Mouse (Mus musculus): Measurements from ENCODE around the gene Ms4a7. TPM values are rescaled to one million over a fixed set of nuclear protein-coding genes. Genes with fewer than 3 reads are reported as not detected.
"Not testable (repeated sequence)": the region's sequence is repeated elsewhere in the genome, so short reads cannot be mapped to it uniquely, and the experiment has no call there.

Gene Ms4a7
- 1.4 TPM in 1 of 2 replicates, not detected in the other for total RNA-seq (2021)
- long read RNA-seq: 0 reads

DNA sequence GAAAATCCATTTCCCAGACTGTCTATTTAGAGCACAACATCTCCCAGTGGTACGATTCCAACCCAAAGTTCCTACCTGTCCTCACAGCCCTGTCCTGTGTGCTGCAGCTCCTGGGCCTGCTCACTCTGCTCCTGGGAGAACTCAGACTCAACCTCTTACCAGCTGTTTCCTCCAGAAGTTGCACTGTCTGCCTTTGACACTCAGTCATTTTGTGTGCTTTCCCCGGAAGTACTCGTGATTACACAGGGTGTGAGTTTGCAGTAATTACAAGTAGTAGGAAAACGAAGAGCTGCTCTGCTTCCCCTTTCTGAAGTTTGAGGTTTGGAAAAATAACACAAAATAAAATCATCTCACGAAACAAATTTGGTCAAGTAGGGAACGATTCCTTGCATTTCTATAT, at the start of gene Ms4a7:
TSS of gene Ms4a7 (minus strand) at position 215 of the 400 bp plus-strand sequence.
- DNase-seq: no peak

DNA sequence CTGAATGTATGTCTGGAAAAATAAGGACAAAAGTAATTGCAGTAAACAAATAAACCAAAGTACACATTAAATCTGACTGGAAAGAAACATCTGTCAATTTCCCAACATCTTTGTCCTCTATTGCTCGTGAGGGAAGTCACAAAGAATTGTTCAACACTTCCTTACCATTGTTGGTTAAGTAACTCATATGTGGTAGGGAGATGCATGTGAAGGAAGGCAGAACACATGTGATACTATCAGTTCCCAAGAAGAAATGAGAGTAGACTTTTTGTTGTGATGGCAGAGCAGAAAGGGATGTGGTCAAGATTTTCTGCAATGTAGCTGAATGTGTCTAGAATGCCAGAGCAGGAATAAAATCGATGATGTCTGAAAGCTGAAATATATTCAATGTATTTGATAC, 40.5 kb upstream of the Ms4a7 start:
- no peak for DNase-seq

DNA sequence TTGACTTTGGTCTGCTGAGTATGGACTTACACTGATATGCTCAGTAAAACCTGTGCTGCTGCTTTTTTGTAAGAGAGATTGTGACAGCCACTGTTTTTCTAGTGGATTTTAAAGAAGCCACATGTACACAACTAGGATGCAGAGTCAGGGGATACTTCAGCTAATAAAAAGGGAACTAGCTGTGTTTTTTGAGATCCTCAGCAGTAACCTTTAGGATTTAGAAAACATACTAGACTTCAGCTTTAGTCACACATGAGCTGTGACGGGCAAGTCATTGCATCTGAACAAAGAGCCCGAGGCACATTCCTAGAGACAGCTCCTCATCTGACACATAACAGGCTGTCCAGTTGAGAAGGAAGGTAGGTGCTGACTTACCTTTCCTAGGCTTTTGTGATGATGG, 39.3 kb upstream of the Ms4a7 start, which contains the start of gene Ms4a4a:
TSS of gene Ms4a4a (plus strand) at position 251 of the 400 bp plus-strand sequence.
- DNase-seq: no peak

GRCm38 (mm10) chr19:11371181-11371580, 35.2 kb upstream of the Ms4a7 start:
- DNase-seq: no peak

DNA sequence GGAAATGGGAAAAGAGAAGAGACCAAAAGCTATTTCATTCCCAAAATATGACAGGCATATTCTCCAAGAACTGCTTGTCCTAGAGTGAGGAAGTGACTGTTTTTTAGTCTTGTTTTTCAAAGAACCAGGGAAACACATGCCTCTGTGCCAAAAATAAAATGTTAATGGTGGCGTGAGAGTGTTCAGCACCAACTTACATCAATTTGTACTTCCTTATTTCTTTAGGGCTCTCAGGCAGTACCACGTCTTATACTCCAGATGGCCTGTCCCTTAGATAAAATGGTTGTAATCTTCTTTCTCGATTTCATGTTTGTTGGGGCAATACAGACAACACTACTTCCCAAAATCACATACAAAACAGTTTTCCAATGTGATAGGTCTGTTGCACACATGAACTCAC, 32.4 kb upstream of the Ms4a7 start:
- no peak for DNase-seq

DNA sequence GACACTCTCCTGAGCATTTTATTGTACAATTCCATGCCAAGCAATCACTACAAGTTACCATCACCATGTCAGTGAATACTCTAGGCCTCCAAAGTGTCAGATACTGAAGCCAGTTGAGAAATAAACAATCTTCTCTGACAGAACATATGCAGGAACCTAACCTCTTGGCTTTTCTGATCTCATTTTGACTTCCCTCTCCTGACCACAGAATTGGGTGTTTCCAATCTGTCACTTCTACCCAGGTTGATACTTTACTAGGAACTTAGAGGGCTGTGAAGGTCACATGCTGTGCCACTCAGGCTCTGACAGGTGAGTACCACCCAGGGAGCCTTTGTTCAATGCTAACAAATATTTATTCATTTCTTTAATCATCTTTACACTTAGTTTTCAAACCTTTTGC, 26.1 kb upstream of the Ms4a7 start:
- no peak for DNase-seq

DNA sequence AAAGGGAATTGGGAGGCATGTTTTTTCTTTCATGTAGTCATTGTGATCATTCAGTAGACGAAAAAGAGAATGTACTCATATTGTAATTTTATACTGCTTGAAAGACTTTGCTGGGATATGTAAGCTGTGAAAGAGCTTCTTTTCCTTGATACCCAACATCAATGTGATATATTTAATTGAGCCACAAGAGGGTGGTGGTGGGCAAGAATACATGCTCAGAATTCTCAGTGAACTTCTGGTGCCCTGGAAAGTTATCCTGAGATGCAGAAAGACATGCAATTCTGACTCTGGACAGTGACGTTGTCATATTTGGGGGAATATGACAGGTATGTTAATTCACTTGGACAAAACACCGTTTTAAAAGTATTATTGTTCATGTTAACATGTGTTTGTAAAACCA, 24.2 kb upstream of the Ms4a7 start:
- DNase-seq: no peak

GRCm38 (mm10) chr19:11355730-11356129, 19.8 kb upstream of the Ms4a7 start:
- DNase-seq: no peak

DNA sequence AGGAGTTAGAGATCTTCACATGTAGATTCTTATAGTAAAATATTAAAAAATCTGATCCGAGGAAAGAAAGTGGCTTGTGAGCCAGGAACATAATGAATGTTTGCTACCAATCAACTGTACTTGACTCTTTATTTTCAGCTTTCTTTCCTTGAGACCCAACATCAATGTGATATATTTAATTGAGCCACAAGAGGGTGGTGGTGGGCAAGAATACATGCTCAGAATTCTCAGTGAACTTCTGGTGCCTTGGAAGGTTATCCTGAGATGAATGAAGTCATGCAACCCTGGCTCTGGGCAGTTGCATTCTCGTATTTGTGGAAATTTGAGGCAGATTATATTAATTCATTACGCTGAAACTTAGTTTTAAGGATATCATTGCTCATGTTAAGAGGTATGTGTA, 15.9 kb upstream of the Ms4a7 start:
- no peak for DNase-seq

DNA sequence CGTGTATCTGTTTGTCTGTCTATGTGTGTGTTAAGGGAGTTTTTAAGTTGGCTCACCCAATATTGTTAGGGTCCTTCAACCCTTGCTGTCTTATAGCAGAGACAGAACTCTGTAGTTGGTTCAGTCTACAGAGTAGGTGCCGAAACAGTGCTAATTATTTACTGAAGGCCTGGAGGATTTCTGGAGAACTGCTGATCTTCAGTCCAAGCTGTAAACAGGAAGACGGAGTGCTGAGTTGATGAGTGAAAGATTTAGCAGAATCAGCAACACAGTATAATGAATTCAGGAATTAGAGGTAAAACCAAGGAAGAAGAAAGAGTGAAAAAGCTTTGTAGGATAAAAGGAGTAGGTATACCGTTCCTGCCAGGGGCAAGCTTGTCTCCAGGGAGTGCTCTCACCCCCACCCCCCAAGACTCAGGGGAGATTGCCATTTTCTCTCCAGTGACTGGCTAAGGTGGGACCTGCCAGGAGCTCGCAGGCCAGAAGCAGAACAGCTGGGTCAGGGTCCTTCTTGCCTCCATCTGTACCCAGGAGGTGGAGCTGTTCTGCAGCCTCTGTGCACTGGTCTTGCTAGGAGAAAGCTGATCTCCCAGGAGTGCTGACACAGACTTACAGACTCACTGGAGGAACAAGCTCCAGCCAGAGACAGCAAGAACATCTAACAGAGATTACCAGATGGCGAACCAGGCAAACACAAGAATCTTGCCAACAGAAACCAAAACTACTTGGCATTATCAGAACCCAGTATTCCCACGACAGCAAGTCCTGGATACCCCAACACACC, 13.9 kb upstream of the Ms4a7 start:
- DNase-seq: no peak

DNA sequence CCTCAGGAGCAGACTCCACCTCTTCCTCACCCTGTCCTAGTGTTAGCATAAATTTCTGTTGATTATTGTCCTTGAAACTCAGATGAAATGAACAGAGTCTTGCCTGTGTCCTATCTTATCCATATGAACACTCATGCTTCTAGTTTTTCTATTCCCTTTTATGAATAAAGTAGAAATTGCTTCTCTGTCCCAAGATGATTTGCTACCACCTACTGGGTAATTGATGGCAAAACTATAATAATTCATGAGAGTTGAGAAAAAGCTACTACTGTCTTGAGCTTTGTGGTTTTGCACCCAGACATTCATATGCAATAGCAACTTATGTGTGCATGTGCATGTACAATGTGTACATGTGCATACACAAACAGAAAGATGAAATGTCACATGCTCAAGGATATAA, 8.0 kb upstream of the Ms4a7 start:
- DNase-seq: no peak

GRCm38 (mm10) chr19:11343147-11343546, 7.2 kb upstream of the Ms4a7 start:
- DNase-seq: no peak

GRCm38 (mm10) chr19:11321123-11321522, 14.8 kb downstream of the Ms4a7 start:
- no peak for DNase-seq

GRCm38 (mm10) chr19:11316786-11317185, 19.2 kb downstream of the Ms4a7 start:
- no peak for DNase-seq

- no peak for DNase-seq
Observed at GRCm38 (mm10) chr19:11314354-11314753, 21.6 kb downstream of the Ms4a7 start, which contains the start of gene Ms4a14. Gene Ms4a14, minus strand, starts transcription at chr19:11314454.

DNA sequence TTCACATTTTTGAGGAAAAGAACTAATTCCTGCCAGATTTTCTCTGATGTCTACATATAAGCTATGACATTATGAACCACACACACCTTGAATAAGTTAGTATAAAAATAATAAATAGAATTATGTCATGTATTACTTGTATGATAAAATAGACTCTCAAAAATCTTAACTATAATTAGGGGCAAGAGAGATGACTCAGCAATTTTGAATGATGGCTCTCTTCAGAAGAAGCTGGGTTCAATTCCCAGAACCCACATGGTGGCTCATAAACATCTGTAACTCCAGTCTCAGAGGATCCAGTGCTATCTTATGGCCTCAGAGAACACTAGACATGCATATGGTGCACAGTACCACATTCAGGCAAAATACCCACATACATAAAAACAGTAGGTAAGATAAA, 27.1 kb downstream of the Ms4a7 start:
- no peak for DNase-seq

- not testable (repeated sequence) for DNase-seq
Observed at GRCm38 (mm10) chr19:11299529-11299928, 36.4 kb downstream of the Ms4a7 start.

GRCm38 (mm10) chr19:11298939-11299338, 37.0 kb downstream of the Ms4a7 start:
- no peak for DNase-seq

GRCm38 (mm10) chr19:11293616-11294015, 42.3 kb downstream of the Ms4a7 start:
- DNase-seq: not testable (repeated sequence)

DNA sequence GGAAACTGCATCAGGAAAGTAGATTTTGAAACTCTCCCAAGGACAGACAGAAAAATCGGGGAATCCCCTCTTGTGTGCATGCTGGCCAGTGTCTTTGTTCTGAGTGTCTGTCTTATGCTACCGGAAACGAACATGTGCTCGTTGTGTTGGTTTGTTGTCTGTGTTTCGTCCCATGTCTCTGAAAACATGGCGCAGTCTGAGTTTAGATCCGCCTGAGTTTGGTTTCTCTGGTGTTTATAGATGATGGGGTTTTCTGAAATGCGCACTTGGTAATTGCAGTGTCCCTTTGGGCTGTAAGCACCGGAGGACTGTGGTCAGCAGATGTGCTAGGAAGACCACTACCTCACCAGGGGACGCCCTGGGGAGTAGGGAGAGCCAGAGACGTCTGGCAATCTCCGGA, 43.0 kb downstream of the Ms4a7 start:
- no peak for DNase-seq

DNA sequence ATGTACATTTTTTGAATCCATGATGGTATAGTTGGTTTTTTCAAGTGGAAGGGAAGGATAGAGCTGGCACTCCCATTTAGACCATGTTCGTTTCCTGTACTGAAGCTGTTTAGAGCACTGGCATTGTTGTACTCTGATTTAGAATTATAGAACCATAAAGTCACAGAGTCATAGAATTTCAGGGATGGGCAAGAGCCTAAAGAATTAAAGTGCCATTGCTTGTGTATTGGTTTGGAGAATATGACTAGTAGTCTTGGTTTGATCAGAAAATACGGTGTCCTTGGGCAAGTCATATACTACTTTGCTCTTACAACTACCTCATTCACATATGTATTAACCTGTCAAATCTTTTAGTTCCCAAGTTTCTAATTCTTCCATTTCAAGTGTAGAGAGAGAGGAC, 52.2 kb downstream of the Ms4a7 start, which contains the start of gene Ms4a5:
TSS of gene Ms4a5 (minus strand) at position 101 of the 400 bp plus-strand sequence.
- no peak for DNase-seq

DNA sequence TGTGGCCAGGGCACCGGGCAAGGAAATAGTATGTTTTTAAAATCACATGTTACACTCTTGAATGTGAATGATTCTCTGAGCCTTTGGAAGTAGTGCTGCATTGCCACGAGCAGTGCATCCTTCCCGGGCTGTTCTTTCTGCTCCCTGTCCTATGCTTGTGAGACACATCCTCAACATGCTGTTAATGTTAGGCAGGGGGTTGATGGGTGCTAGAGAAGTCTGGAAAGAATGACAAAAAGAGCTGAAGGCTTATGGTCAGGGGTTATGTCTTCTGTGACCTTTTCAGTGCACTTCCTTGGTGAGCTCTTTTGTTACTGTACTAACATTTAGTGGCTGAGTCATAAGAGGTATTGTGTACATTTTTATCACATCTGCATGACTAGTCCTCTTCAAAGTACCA, 55.7 kb downstream of the Ms4a7 start:
- DNase-seq: no peak

- DNase-seq: no peak
Observed at GRCm38 (mm10) chr19:11276431-11276830, 59.5 kb downstream of the Ms4a7 start.
